Mouse (Mus musculus): ENCODE results near the gene Slc38a4. TPM values are rescaled to one million over a fixed set of nuclear protein-coding genes. Genes with fewer than 3 reads are reported as not detected.

Gene Slc38a4
- total and polyA plus RNA-seq, 2 experiments from 2014 or later = 57.5 to 92.1 TPM

DNA sequence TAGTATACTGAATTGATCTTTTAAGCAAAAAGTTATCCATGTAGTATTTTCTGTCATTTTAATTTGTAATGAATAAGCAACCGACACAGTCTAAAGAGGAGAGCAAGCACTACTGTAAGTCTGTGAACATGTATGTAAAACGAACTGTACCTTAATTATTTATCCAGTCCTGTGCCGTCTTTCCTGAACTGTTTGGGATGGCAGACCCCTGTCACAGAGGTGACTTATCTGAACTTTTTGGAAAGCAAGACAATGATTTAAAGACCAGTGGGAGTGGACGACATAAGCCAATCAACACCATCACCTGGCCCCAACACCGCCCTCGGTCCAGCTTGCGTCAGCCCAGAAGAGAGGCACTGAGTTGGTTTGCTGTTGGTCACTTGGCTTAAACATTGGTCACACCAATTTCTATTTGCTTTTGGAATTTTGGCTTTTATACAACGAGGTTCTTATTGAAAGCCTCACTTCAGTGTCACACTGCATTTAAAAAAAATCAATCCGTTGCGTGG, 24.7 kb downstream of the Slc38a4 start:
- WGBS = 88% methylated on average over 10 of the region's 10 CpGs
- Histone ChIP-seq H3K9me3 (replicated peaks; ENCODE audit: control insufficient read depth, low read length) (no peaks in the 10 kb centered on the region), H3K4me2 (ENCODE audit: low read depth, low read length) (no peak overlapping the region), H3K4me1 (ENCODE audit: control insufficient read depth, insufficient read depth) (0 out of 2 replicates have a peak, but pooled peaks cover 5% of the 10 kb centered on the region), H3K27ac (ENCODE audit: low read depth) (no peak overlapping the region), H3K36me3 (replicated peaks; ENCODE audit: control insufficient read depth, insufficient read depth, low read length) (no peaks in the 10 kb centered on the region), H3K4me3 (ENCODE audit: low read depth, low read length) (no peak overlapping the region), H3K27me3 (ENCODE audit: control insufficient read depth, insufficient read depth, low read length) (no peaks in the 10 kb centered on the region), H3K9ac (replicated peaks; ENCODE audit: low read depth, low read length) (no peak overlapping the region)
- ATAC-seq (ENCODE audit: insufficient read depth, low read depth) = no peak
- no peak for DNase-seq (ENCODE audit: low spot score)
- TF ChIP-seq CTCF (IDR thresholded peaks at IDR 0.05; ENCODE audit: low read depth) = no peak
- TF ChIP-seq EP300 (IDR thresholded peaks at IDR 0.05; ENCODE audit: low read depth) = no peak

GRCm38 (mm10) chr15:97030136-97030535, 25.6 kb downstream of the Slc38a4 start:
- Histone ChIP-seq H3K27me3 (ENCODE audit: control insufficient read depth, insufficient read depth, low read length) (no peaks in the 10 kb centered on the region), H3K9me3 (replicated peaks; ENCODE audit: control insufficient read depth, low read length) (no peaks in the 10 kb centered on the region), H3K4me2 (ENCODE audit: low read depth, low read length) (no peak overlapping the region), H3K9ac (replicated peaks; ENCODE audit: low read depth, low read length) (no peak overlapping the region), H3K27ac (ENCODE audit: low read depth) (no peak overlapping the region), H3K36me3 (replicated peaks; ENCODE audit: control insufficient read depth, insufficient read depth, low read length) (no peaks in the 10 kb centered on the region), H3K4me3 (ENCODE audit: low read depth, low read length) (no peak overlapping the region), H3K4me1 (ENCODE audit: control insufficient read depth, insufficient read depth) (0 out of 2 replicates have a peak, but pooled peaks cover 5% of the 10 kb centered on the region)
- 92% methylated on average over 4 of the region's 4 CpGs for WGBS
- DNase-seq (ENCODE audit: low spot score) (no peak), ATAC-seq (ENCODE audit: insufficient read depth, low read depth) (no peak)
- TF ChIP-seq CTCF (IDR thresholded peaks at IDR 0.05; ENCODE audit: low read depth) (no peak), EP300 (IDR thresholded peaks at IDR 0.05; ENCODE audit: low read depth) (no peak)

DNA sequence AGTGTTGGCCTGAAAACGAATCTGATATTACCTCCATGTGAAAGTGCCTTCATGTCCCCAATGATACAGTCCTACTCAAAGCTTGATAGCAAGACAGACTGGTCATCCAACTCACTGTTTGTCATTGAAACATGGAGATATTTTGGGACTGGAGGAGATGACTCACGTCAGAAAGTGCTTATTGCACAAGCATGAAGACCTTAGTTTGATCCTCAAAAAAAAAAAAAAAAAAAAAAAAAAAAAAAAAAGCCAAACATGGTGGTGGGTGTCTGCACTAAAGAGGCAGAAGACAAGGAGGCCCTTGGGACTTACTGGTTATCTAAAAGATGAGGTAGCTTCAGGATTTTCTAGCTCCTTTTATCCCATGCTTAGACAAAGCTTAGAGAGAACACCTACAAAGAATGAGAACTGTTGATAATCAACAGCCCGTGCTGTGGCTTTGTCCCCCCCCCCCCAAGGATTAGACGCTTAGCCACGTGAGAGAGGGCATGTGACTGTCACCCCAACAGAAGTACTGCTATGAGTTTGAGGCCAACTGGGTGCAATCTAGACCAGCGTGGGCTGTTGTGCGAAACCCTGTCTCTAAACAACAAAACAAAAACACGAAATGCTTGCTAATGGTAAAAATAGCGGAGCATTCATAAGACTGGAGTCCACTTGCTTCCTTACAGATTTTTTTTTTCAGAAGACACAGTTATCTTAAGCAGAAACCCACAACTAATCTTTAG, 26.5 kb downstream of the Slc38a4 start:
- H3K9ac ChIP-seq (replicated peaks; ENCODE audit: low read depth, low read length) = no peak overlapping the region
- no peaks in the 10 kb centered on the region for H3K36me3 ChIP-seq (replicated peaks; ENCODE audit: control insufficient read depth, insufficient read depth, low read length)
- TF ChIP-seq CTCF (IDR thresholded peaks at IDR 0.05; ENCODE audit: low read depth) (no peak), EP300 (IDR thresholded peaks at IDR 0.05; ENCODE audit: low read depth) (no peak)
- no peak overlapping the region for H3K4me3 ChIP-seq (ENCODE audit: low read depth, low read length)
- ATAC-seq (ENCODE audit: insufficient read depth, low read depth) (no peak), DNase-seq (ENCODE audit: low spot score) (no peak)
- 71% methylated on average over 9 of the region's 9 CpGs for WGBS
- no peaks in the 10 kb centered on the region for H3K27me3 ChIP-seq (ENCODE audit: control insufficient read depth, insufficient read depth, low read length)
- H3K4me1 ChIP-seq (ENCODE audit: control insufficient read depth, insufficient read depth) = 0 out of 2 replicates have a peak, but pooled peaks cover 5% of the 10 kb centered on the region
- no peak overlapping the region for H3K4me2 ChIP-seq (ENCODE audit: low read depth, low read length)
- H3K9me3 ChIP-seq (replicated peaks; ENCODE audit: control insufficient read depth, low read length) = no peaks in the 10 kb centered on the region
- H3K27ac ChIP-seq (ENCODE audit: low read depth) = no peak overlapping the region; the same call in 1 of the 2 replicates

DNA sequence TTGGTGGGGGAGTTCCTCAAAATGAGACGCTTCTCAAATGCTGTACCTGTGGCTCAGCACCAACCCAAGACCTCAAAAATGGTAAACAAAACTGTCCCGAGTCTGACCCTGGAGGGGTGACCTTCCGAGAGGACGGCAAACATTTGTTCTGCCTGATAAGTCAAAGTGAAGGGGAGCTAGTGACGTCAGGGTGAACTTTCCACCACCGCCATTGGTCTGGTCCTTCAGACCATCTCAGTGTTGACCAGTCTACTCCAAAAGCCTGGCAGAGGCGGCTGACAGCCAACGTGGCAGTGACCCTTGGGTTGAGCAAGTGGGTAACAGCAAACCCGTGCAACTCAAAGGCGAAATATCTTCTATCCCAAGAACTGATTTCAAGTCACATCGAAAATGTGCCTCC, 27.1 kb downstream of the Slc38a4 start:
- Histone ChIP-seq H3K9ac (replicated peaks; ENCODE audit: low read depth, low read length) (no peak overlapping the region), H3K36me3 (replicated peaks; ENCODE audit: control insufficient read depth, insufficient read depth, low read length) (no peaks in the 10 kb centered on the region), H3K27me3 (ENCODE audit: control insufficient read depth, insufficient read depth, low read length) (no peaks in the 10 kb centered on the region), H3K4me2 (ENCODE audit: low read depth, low read length) (no peak overlapping the region), H3K27ac (ENCODE audit: low read depth) (no peak overlapping the region; the same call in 1 of the 2 replicates), H3K4me3 (ENCODE audit: low read depth, low read length) (no peak overlapping the region), H3K4me1 (ENCODE audit: control insufficient read depth, insufficient read depth) (0 out of 2 replicates have a peak, but pooled peaks cover 5% of the 10 kb centered on the region), H3K9me3 (replicated peaks; ENCODE audit: control insufficient read depth, low read length) (no peaks in the 10 kb centered on the region)
- TF ChIP-seq EP300 (IDR thresholded peaks at IDR 0.05; ENCODE audit: low read depth) (no peak), CTCF (IDR thresholded peaks at IDR 0.05; ENCODE audit: low read depth) (no peak)
- 70% methylated on average over 11 of the region's 11 CpGs for WGBS
- no peak for ATAC-seq (ENCODE audit: insufficient read depth, low read depth)
- no peak for DNase-seq (ENCODE audit: low spot score)

- Histone ChIP-seq H3K27ac (ENCODE audit: low read depth) (no peak overlapping the region), H3K4me3 (ENCODE audit: low read depth, low read length) (no peak overlapping the region), H3K9ac (replicated peaks; ENCODE audit: low read depth, low read length) (no peak overlapping the region), H3K4me1 (ENCODE audit: control insufficient read depth, insufficient read depth) (no peaks in the 10 kb centered on the region), H3K27me3 (ENCODE audit: control insufficient read depth, insufficient read depth, low read length) (no peaks in the 10 kb centered on the region), H3K36me3 (replicated peaks; ENCODE audit: control insufficient read depth, insufficient read depth, low read length) (no peaks in the 10 kb centered on the region), H3K4me2 (ENCODE audit: low read depth, low read length) (no peak overlapping the region), H3K9me3 (replicated peaks; ENCODE audit: control insufficient read depth, low read length) (no peaks in the 10 kb centered on the region)
- ATAC-seq (ENCODE audit: insufficient read depth, low read depth) (no peak), DNase-seq (ENCODE audit: low spot score) (no peak)
- TF ChIP-seq CTCF (IDR thresholded peaks at IDR 0.05; ENCODE audit: low read depth) (no peak), EP300 (IDR thresholded peaks at IDR 0.05; ENCODE audit: low read depth) (no peak)
- 63% methylated on average over 4 of the region's 4 CpGs for WGBS
Measured at GRCm38 (mm10) chr15:97028046-97028634, 27.6 kb downstream of the Slc38a4 start.

All from heart, postnatal 0 days (tissue).